Mouse (Mus musculus): ENCODE results near the gene Gm10912. TPM values are rescaled to one million over a fixed set of nuclear protein-coding genes. Genes with fewer than 3 reads are reported as not detected.
"Not testable (repeated sequence)": the region's sequence is repeated elsewhere in the genome, so short reads cannot be mapped to it uniquely, and the experiment has no call there.

The Gm10912 gene
- total RNA-seq, 1 experiment from 2014 or later = 1.0 TPM

- ATAC-seq (ENCODE audit: extremely low read depth, insufficient number of reproducible peaks, low FRiP score, poor library complexity, severe bottlenecking) = no peak
These were observed 4.6 kb upstream of the Gm10912 start for GRCm38 (mm10) chr2:104060996-104061395.

GRCm38 (mm10) chr2:104062665-104063064 lies 3.0 kb upstream of the Gm10912 start:
- ATAC-seq (ENCODE audit: extremely low read depth, insufficient number of reproducible peaks, low FRiP score, poor library complexity, severe bottlenecking) = no peak

- no peak for ATAC-seq (ENCODE audit: extremely low read depth, insufficient number of reproducible peaks, low FRiP score, poor library complexity, severe bottlenecking)
These were observed 1.5 kb upstream of the Gm10912 start for GRCm38 (mm10) chr2:104064152-104064551.

GRCm38 (mm10) chr2:104068450-104068849 lies 2.8 kb downstream of the Gm10912 start, which contains the start of gene Gm10799:
Gene Gm10799, minus strand, starts transcription at chr2:104068550.
- ATAC-seq (ENCODE audit: extremely low read depth, insufficient number of reproducible peaks, low FRiP score, poor library complexity, severe bottlenecking) = not testable (repeated sequence)

GRCm38 (mm10) chr2:104069704-104070185 lies 4.1 kb downstream of the Gm10912 start, which contains the start of gene Cd59b:
Gene Cd59b, plus strand, starts transcription at chr2:104069849.
- ATAC-seq (ENCODE audit: extremely low read depth, insufficient number of reproducible peaks, low FRiP score, poor library complexity, severe bottlenecking) = no peak

- ATAC-seq (ENCODE audit: extremely low read depth, insufficient number of reproducible peaks, low FRiP score, poor library complexity, severe bottlenecking) = not testable (repeated sequence)
These were observed 12.7 kb downstream of the Gm10912 start for GRCm38 (mm10) chr2:104078285-104078684.

GRCm38 (mm10) chr2:104081436-104082050 lies 15.9 kb downstream of the Gm10912 start:
- not testable (repeated sequence) for ATAC-seq (ENCODE audit: extremely low read depth, insufficient number of reproducible peaks, low FRiP score, poor library complexity, severe bottlenecking)

- no peak for ATAC-seq (ENCODE audit: extremely low read depth, insufficient number of reproducible peaks, low FRiP score, poor library complexity, severe bottlenecking)
These were observed 16.8 kb downstream of the Gm10912 start for GRCm38 (mm10) chr2:104082474-104082873.

- not testable (repeated sequence) for ATAC-seq (ENCODE audit: extremely low read depth, insufficient number of reproducible peaks, low FRiP score, poor library complexity, severe bottlenecking)
These were observed 18.4 kb downstream of the Gm10912 start for GRCm38 (mm10) chr2:104084027-104084426.

- ATAC-seq (ENCODE audit: extremely low read depth, insufficient number of reproducible peaks, low FRiP score, poor library complexity, severe bottlenecking) = not testable (repeated sequence)
These were observed 21.9 kb downstream of the Gm10912 start for GRCm38 (mm10) chr2:104087562-104087961.

GRCm38 (mm10) chr2:104093305-104093704 lies 27.7 kb downstream of the Gm10912 start:
- ATAC-seq (ENCODE audit: extremely low read depth, insufficient number of reproducible peaks, low FRiP score, poor library complexity, severe bottlenecking) = no peak

GRCm38 (mm10) chr2:104095741-104096213 lies 30.2 kb downstream of the Gm10912 start, which contains the start of gene Cd59a:
Gene Cd59a, plus strand, starts transcription at chr2:104095801.
- ATAC-seq (ENCODE audit: extremely low read depth, insufficient number of reproducible peaks, low FRiP score, poor library complexity, severe bottlenecking) = no peak

GRCm38 (mm10) chr2:104096256-104096655 lies 30.6 kb downstream of the Gm10912 start:
- no peak for ATAC-seq (ENCODE audit: extremely low read depth, insufficient number of reproducible peaks, low FRiP score, poor library complexity, severe bottlenecking)

- ATAC-seq (ENCODE audit: extremely low read depth, insufficient number of reproducible peaks, low FRiP score, poor library complexity, severe bottlenecking) = not testable (repeated sequence)
These were observed 31.2 kb downstream of the Gm10912 start for GRCm38 (mm10) chr2:104096796-104097195.

GRCm38 (mm10) chr2:104097396-104097795 lies 31.8 kb downstream of the Gm10912 start:
- not testable (repeated sequence) for ATAC-seq (ENCODE audit: extremely low read depth, insufficient number of reproducible peaks, low FRiP score, poor library complexity, severe bottlenecking)

- ATAC-seq (ENCODE audit: extremely low read depth, insufficient number of reproducible peaks, low FRiP score, poor library complexity, severe bottlenecking) = no peak
These were observed 33.1 kb downstream of the Gm10912 start for GRCm38 (mm10) chr2:104098529-104099230.

GRCm38 (mm10) chr2:104099231-104099585 lies 33.6 kb downstream of the Gm10912 start:
- no peak for ATAC-seq (ENCODE audit: extremely low read depth, insufficient number of reproducible peaks, low FRiP score, poor library complexity, severe bottlenecking)

GRCm38 (mm10) chr2:104099946-104100345 lies 34.3 kb downstream of the Gm10912 start:
- ATAC-seq (ENCODE audit: extremely low read depth, insufficient number of reproducible peaks, low FRiP score, poor library complexity, severe bottlenecking) = no peak

GRCm38 (mm10) chr2:104104800-104105199 lies 39.2 kb downstream of the Gm10912 start:
- ATAC-seq (ENCODE audit: extremely low read depth, insufficient number of reproducible peaks, low FRiP score, poor library complexity, severe bottlenecking) = no peak

- ATAC-seq (ENCODE audit: extremely low read depth, insufficient number of reproducible peaks, low FRiP score, poor library complexity, severe bottlenecking) = not testable (repeated sequence)
These were observed 43.4 kb downstream of the Gm10912 start for GRCm38 (mm10) chr2:104109021-104109420.

Measured in neutrophil, adult 5-6 weeks (primary cell).